Mouse (Mus musculus): ENCODE measurements around the gene Ncoa1.

Gene Ncoa1

DNA sequence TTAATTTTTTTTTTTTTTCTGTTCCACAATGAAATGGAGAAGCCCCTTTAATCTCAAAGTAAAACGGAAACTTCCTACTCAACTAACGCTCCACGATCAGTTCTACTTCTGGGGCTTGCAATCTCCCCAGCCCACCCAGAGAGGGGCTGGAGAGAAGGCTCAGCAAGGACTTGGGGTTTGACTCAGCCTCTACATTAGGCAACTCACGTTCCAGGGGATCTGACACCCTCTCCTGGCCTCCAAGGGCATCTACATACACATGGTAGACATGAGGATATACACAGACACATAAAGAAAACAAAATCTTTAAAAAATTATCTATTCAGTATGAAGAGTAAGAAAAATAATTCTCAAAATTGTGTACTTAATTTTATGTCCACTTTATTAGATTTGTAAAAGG lies 73.8 kb downstream of the Ncoa1 start:
- peak; percentile 62 for DNase-seq (ENCODE audit: low read depth, low spot score)

DNA sequence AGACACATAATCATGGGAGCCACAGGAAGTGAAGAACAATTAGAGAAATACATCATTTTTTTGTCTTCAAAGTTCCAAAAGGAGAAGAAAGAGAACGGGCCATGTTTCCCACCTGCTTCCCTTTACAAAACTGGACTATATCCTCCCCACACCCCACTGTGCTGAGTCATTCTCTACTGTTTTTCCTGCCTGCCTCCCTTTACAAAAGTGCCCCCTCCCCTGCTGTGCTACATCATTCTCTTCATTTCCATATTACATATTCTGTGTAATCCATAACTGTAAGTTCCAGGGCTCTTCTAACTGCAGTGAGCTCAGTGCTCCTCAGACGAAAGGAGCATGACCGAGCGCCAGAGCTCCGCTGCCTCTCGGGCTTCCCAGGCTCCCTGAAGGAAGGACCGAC lies 80.8 kb downstream of the Ncoa1 start:
- peak; percentile 51 for DNase-seq (ENCODE audit: low read depth, low spot score)

DNA sequence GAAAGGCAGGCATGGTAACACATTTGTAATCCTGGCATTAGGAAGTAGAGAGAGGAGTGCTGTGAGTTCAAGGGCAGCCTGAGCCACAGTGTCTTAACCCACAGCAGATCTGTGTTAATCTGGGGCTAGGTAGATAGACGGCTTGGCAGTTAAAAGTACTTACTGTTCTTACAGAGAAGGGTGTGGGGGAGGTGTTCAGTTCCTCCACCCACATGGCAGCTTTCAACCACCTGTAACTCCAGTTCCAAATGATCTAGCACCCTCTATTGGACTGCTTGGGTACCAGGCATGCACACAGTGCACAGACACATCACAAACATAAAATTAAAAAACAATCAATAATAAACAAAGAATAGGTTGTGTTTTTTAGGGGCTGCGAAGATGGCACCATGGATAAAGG lies 84.4 kb downstream of the Ncoa1 start:
- DNase-seq (ENCODE audit: low read depth, low spot score) = peak; percentile 89

DNA sequence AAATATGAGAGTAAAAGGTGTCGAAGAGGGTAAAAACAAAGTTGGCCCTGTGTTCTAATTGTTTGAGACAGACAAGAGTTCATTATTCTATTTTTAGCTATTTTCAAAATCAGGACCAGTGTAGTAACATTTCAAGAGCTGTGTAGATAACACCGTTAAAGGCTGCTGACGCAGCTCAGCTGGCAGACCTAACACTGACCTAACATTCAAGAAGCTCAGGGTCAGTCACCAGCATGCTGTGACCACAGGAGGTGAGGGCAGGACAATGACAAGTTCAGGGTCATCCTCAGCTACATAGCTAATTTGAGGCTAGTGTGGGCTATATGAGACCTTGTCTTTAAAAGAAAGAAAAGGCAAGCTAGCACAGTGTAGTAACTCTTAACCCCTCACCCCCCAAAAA lies 84.9 kb downstream of the Ncoa1 start:
- peak; percentile 53 for DNase-seq (ENCODE audit: low read depth, low spot score)

DNA sequence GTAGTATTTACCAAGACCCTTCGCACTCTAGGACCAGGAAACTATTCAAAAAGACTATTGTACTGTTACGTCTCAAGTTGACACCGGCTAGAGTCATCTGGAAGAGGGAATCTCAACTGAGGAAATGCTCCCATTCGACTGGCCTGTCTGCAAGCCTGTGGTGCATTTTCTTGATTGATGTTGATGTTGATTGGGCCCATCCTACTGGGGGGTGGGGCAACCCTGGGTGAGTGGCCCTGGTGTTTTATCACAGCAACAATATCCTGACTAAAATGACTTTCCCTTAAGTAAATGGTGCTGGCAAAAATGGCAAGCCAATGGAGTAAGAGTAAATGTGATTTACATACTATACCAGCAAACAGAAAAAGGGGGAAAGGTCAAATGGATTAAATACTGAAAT lies 85.7 kb downstream of the Ncoa1 start:
- DNase-seq (ENCODE audit: low read depth, low spot score) = peak; percentile 55

DNA sequence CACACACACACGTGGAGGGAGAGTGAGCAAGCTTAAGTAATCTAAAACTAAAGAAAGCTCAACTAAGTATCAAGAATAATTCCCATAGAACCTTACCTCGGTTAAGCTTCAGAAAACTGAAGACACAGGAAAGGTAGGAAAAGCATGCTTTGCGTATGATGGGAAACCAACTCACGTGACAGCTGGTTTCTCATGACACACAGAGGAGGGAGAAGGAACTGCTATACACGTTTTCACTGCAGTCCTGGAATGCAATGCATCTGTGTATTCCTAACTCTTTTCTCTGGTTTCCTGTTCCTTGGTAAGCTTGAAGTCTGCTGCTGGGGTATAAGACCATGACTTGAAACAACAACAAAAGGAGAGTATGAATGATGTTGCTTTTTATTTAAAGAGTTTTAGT lies 86.3 kb downstream of the Ncoa1 start:
- DNase-seq (ENCODE audit: low read depth, low spot score) = peak; percentile 67

DNA sequence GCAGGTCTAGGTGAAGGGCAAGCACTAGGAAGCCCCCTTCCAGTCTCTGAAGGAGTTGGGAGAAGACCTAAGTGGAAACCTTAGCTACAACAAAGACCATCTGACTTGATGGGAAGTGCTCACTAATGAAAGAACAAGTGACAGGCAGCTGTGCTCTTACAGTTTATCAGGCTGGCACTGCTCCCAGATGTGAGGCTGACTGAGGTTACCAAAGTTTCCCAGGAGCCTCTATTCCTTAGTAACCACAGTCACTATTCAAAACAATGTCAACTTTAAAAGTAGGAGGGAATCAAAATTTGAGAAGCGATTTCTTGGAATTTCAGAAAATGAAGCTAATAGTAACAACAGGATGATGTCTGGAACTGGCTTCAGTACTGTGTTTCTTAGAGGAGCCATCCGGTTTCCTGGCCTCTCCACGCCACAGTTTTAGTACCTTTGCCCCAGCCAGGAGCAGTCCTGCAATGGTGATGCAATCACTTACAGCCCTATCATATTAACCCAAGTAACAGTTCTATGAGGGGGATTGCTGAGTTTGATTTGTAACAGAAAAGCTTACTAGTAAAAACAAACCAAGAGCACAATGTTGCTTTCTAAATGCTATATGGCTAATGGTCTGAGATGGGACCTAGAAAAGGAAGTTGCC lies 90.8 kb downstream of the Ncoa1 start:
- no peak for DNase-seq (ENCODE audit: low read depth, low spot score)

DNA sequence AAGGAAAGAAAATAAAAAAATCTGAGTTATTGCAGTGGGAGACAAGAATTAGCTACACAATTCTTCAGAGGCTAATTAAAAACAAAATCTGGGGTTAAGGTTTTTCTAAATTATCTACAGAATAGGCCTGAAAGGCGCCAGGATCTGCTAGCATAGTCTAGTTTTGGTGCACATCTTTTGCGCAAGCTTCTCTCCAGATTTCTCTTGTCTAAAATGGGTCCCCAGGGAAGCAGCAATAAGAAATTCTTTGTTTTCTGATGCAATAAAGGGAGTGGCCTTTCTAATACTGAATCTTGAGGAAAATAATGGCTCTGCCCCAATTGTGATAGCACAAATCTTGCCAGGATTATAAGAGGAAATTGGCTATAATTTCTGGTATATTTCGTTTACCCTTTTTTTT lies 93.9 kb downstream of the Ncoa1 start:
- DNase-seq (ENCODE audit: low read depth, low spot score) = no peak

DNA sequence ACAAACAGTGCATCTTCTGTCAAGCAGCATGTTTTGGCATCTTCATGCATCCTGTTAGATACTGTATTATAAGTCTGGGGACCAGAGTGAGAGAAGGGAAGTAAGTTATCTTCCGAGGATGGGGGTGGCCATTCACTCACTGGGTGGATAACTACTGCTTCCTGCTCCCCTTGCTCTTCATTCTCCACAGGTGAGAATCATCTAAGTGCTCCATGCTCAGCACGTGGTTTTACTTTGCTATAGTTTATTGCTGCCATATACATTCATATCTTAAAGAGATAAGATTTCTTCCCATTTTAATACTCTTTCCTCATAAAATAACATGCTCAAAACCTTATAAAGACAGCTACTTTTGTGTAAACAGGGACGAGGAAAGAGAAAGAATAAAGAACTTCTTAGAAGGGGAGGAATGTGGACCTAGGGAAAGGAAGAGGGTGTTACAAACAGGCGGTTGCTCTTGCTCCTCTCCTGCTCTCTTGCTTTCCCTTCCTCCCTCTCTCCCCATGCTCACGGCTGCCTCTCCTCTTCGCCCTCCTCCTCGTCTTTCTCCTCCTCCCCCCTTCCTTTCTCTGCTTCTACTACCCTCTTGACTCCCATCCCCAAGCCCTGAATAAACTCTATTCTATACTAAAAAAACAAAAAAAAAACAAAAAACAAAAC lies 97.6 kb downstream of the Ncoa1 start:
- DNase-seq (ENCODE audit: low read depth, low spot score) = no peak

DNA sequence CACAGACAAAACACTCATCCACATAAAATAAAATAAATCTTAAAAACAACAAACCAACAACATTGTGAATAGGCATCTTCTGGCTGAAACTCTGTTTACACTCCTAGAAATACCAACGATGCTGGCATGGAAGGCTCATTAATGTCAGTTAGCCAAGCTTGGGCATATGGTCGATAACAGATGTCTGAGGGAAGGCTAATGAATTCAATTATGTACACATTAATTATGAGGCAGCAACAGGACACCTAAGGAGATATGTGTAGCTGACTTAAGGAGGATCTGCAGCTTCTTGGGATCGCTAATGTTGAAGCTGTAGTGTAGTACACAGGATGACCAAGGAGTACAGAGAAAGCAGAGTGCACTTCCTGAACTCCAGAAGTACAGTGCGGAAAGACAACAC lies 100.5 kb downstream of the Ncoa1 start:
- DNase-seq (ENCODE audit: low read depth, low spot score) = no peak

DNA sequence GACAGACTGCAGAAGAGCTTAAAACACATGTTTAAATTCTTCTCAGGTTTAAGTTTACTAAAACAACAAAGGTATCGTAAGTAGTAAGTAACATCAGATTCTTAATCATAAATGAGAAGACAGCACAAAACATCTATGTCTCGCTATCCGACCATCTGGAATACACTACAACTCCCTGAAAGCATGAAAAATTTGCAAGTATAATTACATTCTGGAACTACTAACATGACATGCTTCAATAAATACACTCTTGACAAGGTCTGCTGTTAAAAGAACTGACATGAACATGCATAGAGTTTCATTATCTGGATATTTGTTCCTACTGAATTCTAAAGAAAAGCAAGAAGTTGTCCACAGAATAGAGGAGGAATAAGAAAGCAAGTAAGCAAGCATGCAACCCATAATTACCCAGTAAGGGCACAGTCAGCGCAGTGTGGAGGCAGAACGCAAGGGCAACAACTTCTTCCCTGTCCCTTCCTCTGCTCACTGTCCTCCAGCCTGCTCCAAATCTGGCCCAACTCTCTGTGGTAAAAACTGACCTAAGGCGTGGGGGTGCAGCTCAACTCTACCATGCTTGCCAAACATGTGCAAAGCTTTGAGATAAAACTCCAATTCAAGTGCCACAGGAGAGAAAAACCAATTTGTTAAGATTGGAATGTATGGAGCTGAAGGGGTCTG lies 102.0 kb downstream of the Ncoa1 start:
- DNase-seq (ENCODE audit: low read depth, low spot score) = no peak

DNA sequence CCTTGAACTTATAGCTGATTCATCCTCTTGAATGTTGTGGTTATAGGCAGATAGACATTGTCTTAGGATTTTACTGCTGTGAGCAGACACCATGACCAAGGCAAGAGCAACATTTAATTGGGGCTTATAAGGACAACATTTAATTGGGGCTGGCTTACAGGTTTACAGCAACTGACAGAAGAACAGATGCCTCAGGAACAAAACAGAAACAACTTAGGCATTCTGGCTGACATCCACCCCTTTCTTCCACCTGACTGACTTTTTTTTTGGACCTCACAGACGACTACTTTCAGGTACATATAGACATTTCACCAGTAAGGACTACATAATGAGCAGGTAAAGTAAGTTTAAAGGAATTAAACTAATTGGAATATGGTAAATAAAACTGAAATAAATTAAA lies 105.6 kb downstream of the Ncoa1 start:
- no peak for DNase-seq (ENCODE audit: low read depth, low spot score)

DNA sequence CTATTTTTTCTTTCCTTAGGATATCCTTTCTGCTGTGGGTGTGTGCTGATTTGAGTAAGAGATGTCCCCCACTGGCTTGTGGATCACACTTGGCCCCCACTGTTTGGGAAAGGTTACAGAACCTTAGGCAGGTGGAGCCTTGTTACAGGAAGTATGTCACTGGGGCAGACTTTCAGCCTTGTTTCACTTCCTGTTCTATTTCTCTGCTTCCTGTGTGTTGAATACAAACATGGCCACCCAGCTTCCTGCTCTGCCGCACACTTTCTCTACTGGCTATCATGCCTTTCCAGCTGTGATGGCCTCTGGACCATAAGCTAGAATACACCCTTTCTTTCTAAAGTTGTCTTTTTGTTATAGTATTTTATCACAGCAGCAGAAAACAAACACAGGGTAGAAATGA lies 111.0 kb downstream of the Ncoa1 start:
- peak; percentile 70 for DNase-seq (ENCODE audit: low read depth, low spot score)

DNA sequence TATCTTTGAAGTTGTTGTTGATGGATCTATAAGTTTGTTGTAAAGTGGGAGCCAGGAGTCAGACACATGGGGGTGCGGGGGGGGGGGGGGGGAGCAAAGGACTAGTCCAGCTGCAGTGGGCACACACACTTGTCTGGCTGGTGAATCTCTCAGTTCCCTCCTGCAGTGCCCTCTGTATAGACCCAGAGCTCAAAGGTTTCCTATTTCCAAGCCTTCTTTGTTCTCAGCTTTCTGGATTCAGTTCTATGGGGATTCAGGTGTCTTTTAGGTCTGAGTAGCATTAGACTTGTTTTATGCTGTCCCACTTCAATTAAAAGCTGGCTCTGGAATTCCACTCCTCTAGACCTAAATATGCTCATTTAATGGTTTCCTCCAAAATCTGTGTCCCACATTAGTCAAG lies 117.5 kb downstream of the Ncoa1 start:
- peak; percentile 82 for DNase-seq (ENCODE audit: low read depth, low spot score)

DNA sequence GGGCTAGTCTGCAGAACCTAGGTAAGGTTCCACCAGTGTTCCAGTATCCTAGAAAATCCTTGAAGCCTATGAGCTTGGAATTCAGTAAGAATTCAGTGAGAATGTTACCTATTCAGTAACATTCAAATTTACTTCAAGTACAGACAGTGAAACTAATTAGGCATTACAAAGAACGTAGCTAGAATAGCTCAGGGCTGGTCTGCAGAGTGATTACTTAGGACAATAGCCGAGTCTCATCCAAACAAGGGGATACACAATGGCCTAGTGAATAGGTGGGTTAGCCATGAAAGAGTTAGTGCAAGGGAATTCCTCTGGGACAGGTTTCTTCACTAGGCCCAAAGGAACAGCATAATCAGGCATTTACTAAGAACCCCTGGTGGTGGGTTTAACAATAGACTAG lies 118.3 kb downstream of the Ncoa1 start:
- peak; percentile 100 for DNase-seq (ENCODE audit: low read depth, low spot score)

DNA sequence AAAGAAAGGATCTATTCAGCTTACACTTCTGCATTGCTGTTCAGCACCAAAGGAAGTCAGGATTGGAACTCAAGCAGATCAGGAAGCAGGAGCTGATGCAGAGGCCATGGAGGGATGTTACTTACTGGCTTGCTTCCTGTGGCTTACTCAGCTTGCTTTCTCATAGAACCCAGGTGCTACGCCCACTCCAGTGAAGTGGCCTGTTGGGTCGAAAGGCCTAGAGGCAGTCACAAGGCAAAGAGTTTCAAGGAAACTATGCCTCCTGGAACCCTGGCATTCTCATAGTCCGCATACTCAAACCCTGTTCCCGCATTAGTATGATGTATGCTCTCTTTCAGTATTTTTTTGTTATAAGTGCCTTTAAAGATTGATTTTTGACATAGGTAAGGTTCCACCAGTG lies 118.9 kb downstream of the Ncoa1 start:
- peak; percentile 92 for DNase-seq (ENCODE audit: low read depth, low spot score)

DNA sequence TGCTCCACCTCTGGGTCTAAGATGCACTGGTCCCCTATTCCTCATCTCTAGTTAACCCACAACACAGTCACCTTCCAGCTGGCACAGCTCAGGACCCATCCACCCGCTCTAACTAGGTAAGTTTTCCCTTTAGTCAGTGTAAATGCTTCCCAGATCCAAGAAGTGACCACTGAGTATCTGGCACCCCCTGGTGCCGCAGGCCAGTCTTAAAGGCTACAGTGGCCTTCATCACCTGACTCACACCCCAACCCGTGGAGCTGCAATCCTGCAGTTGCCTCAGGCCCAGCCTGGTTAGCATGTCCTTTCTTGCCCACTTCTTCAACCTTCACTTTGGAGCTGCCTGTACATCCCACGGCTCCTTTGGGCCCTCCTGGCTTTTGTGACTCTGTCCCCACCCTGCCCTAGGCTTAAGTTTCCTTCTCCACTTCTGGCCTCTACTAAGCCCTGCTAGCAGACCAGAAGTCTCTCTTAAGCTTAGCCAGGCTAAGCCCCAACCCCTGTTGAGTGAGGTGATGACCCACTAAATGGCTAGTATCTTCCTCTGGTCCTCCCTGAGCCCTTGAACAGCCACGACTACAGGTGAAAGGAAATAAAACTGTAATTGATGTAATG lies 120.0 kb downstream of the Ncoa1 start:
- peak; percentile 71 for DNase-seq (ENCODE audit: low read depth, low spot score)

DNA sequence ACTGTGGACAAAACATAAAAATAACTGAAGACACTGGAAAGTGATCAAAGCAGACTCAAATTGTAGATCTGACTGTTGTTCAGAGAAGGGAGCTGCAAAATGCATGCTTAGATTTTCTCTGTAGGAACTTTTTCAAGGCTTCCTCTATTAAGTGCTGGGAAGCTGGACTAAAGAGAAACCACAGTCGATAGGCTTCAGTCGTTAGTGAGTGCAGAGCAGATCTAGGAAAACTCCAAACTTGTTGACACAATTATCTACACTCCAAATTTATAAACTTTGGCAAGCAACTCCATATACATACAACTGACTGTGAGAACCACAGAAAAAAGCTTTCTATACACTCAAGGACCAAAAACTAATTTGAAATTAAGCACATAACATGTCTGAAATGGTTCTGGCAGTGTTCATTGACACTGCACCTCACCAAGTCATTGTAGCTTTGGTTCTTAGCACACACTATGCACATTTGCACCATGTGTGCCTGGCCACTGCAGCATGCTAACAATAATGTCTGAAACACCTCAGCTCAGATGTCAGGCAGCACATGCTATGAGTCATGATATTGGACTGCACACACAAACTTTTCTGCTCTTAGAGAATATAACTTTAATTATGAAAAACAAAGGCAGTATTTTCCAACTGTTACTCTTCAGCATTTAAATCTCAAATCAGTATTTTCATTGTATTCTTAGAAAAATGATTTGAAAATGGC lies 121.8 kb downstream of the Ncoa1 start:
- DNase-seq (ENCODE audit: low read depth, low spot score) = no peak

DNA sequence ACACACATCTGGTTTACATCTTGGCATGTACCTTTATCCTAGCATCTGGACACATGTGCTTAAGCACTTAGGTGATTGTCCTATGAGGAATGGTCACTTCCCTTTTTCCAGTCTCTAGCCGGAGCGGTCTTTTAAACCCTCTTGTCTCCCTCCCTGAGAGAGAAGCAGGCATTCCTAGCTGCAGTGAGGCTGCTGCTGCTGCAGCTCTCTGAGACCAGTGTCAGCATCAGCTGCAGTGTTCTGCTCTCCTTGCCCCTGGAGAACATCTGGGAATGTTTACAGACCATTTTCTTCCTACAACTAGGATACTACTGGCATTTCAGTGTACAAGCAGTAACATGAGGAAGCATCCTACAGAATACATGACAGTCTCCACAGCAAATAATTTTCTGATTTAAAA lies 133.8 kb downstream of the Ncoa1 start:
- DNase-seq (ENCODE audit: low read depth, low spot score) = no peak

DNA sequence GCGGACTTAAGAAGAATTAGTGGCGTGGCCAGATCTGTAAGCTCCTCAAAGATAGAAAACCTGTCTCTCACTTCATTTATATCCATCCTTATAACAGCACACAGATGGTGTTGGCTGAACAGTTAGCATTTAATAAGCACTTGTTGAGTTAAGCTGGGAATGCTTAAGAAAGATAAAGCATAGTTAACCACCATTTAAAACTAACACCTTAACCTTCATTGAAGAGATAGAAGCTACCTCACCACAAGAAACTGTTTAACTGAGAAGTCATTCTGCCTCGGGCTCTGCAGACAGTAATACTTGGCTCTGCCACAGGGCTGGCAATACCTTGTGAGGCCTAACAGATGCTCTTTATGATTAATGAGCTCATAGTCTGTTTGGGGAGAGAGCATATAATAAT lies 134.9 kb downstream of the Ncoa1 start:
- DNase-seq (ENCODE audit: low read depth, low spot score) = no peak

DNA sequence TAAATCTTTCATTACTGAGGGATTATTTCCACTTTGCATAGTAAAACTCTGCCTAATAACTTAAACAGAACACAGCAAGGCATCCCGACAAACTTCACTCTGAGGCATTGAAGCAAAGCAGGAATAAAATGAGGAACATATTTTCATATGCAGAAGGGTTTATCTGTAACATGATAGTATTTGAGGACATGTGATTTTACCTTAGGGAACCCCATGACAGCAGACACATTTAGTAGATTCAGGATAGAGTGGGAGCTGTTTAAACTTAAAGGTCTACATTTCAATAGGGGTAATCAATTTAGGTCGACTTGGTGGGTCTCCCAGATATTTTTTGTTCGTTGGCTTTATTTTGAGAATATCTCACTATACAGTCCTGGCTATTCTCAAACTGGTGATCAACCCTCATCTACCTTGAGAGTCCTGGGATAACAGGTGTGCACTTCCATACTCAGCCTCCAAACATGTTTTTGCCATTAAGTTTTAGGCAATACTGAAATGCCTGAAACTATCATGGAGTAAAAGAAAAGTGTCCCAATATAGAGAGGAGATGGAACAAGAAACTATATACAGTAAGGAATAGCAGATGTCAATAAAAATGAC lies 136.6 kb downstream of the Ncoa1 start:
- no peak for DNase-seq (ENCODE audit: low read depth, low spot score)

DNA sequence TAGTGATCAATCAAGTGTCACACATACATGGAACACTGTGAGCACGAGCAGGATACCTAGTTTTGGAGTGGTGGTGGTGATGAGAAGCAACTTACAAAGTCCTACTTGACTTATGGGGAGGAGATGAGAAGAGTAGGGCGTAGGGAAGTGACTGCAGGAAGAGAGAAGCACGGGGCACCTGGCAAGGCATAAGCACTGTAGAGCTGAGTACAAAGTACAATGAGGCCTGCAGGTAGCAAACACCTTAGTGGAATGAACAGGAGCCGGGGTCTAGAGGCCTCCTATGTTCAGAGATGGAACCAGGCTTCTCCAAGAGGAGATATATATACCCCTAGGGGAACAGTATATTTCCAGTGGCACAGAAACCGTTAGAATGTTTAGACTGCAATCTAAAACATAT lies 153.4 kb downstream of the Ncoa1 start:
- no peak for DNase-seq (ENCODE audit: low read depth, low spot score)
